Mouse (Mus musculus) olfactory bulb, adult 2 months (tissue): ENCODE data around the gene Atp2b1. TPM values are rescaled to one million over a fixed set of nuclear protein-coding genes. Genes with fewer than 3 reads are reported as not detected.

Source experiments
- H3K27ac ChIP-seq: fragments of 200-500 bp; 2 replicates; pipeline ENCODE4 v1.5.1; 2012; ENCODE audit warnings: low read depth, low read length; ENCODE audit not compliant: insufficient read depth
- H3K4me1 ChIP-seq: fragments of 200-500 bp; 2 replicates; pipeline ENCODE4 v1.6.1; 2012; ENCODE audit warnings: low read length; ENCODE audit not compliant: control insufficient read depth, insufficient read depth
- H3K4me3 ChIP-seq: fragments of 200-500 bp; 2 replicates; pipeline ENCODE4 v1.5.1; 2012; ENCODE audit warnings: mild to moderate bottlenecking, low read depth, low read length, moderate library complexity; ENCODE audit not compliant: insufficient read depth
- CTCF ChIP-seq: fragments of 200-500 bp; IDR thresholded peaks from 2 replicates; pipeline ENCODE4 v1.5.1; 2012; ENCODE audit warnings: low read depth, mild to moderate bottlenecking, low read length, moderate library complexity; ENCODE audit not compliant: insufficient read depth
- POLR2A ChIP-seq: fragments of 200-500 bp; IDR thresholded peaks from 2 replicates; pipeline ENCODE4 v1.6.1; 2012; ENCODE audit warnings: mild to moderate bottlenecking, low read depth, low read length, moderate library complexity; ENCODE audit not compliant: insufficient read depth
- WGBS: fragments of 180-500 bp; shearing (Covaris S2); methylation state at CpG from one replicate; pipeline ENCODE4 v1.1.7; 2018; 5-methylcytosine and 5-hydroxymethylcytosine counted together
- polyA plus RNA-seq: library from polyadenylated mRNA; stranded (reverse); fragments of >200 nt; gene quantifications from 2 replicates; pipeline ENCODE4 v1.2.4, GENCODE M21; 2012; ENCODE audit warnings: low replicate concordance; ENCODE audit not compliant: missing spikeins, insufficient read depth, insufficient read length

Atp2b1 gene
- polyA plus RNA-seq, 1 experiment = 685 TPM

GRCm38 (mm10) chr10:98882587-98882986 is 31.6 kb upstream of the Atp2b1 start:
- WGBS = 72% methylated on average over 5 of the region's 5 CpGs
- TF ChIP-seq POLR2A (no peak), CTCF (no peak)
- H3K4me1 ChIP-seq = no peaks in the 10 kb centered on the region

GRCm38 (mm10) chr10:98884445-98884844 is 29.8 kb upstream of the Atp2b1 start:
- Histone ChIP-seq H3K4me3 (no peak overlapping the region), H3K4me1 (no peaks in the 10 kb centered on the region), H3K27ac (no peak overlapping the region)
- no peak for TF ChIP-seq POLR2A
- no peak for TF ChIP-seq CTCF
- 94% methylated on average over 2 of the region's 2 CpGs for WGBS

More at GRCm38 (mm10) chr10:98882587-98882986, 31.6 kb upstream of the Atp2b1 start:
- H3K4me3 ChIP-seq = no peak overlapping the region
- H3K27ac ChIP-seq = no peak overlapping the region

- no peak overlapping the region for H3K4me3 ChIP-seq
- no peaks in the 10 kb centered on the region for H3K4me1 ChIP-seq
- no peak for TF ChIP-seq CTCF
- TF ChIP-seq POLR2A = no peak
- no peak overlapping the region for H3K27ac ChIP-seq
- WGBS = 96% methylated on average over 3 of the region's 3 CpGs
Measured at GRCm38 (mm10) chr10:98886770-98887271, 27.4 kb upstream of the Atp2b1 start.

GRCm38 (mm10) chr10:98891361-98891760 is 22.8 kb upstream of the Atp2b1 start:
- no peak overlapping the region for H3K4me3 ChIP-seq
- H3K27ac ChIP-seq = no peak overlapping the region
- TF ChIP-seq POLR2A = no peak
- no peak for TF ChIP-seq CTCF
- H3K4me1 ChIP-seq = no peaks in the 10 kb centered on the region
- 97% methylated on average over 4 of the region's 4 CpGs for WGBS

- TF ChIP-seq POLR2A = no peak
- TF ChIP-seq CTCF = no peak
- H3K27ac ChIP-seq = no peak overlapping the region
- no peak overlapping the region for H3K4me3 ChIP-seq
- WGBS = 86% methylated on average over 8 of the region's 8 CpGs
- peaks cover 2% of the 10 kb centered on the region; the same call in 1 of the 2 replicates for H3K4me1 ChIP-seq
Measured at GRCm38 (mm10) chr10:98897507-98897906, 16.7 kb upstream of the Atp2b1 start.

- no peak for TF ChIP-seq POLR2A
- no peak for TF ChIP-seq CTCF
- 74% methylated on average over 4 of the region's 4 CpGs for WGBS
- H3K4me1 ChIP-seq = peaks cover 2% of the 10 kb centered on the region; the same call in 1 of the 2 replicates
- H3K27ac ChIP-seq = no peak overlapping the region
- no peak overlapping the region for H3K4me3 ChIP-seq
Measured at GRCm38 (mm10) chr10:98897913-98898748, 16.1 kb upstream of the Atp2b1 start.

DNA sequence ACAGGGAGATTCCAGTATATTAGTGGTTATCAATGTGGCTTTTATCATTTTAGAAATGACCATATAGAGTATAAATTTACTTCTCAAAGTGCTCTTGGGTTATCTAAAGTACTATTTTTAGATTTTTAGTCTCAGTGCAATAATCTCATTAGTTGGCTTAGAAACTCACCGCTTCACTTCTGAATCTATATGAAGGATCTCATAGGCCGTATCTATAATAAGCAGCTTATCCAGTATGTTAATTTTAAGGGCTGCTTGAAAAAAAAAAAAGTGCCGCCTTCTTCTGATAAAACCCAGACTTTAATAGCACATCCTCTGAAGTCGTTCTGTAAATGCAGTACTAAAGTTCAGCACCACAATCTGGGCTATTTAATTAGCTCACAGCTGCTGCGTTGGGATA is 12.7 kb upstream of the Atp2b1 start:
- 41% methylated on average over 5 of the region's 5 CpGs for WGBS
- H3K27ac ChIP-seq = no peak overlapping the region
- peaks cover 2% of the 10 kb centered on the region; the same call in 1 of the 2 replicates for H3K4me1 ChIP-seq
- no peak overlapping the region for H3K4me3 ChIP-seq
- no peak for TF ChIP-seq CTCF
- no peak for TF ChIP-seq POLR2A

DNA sequence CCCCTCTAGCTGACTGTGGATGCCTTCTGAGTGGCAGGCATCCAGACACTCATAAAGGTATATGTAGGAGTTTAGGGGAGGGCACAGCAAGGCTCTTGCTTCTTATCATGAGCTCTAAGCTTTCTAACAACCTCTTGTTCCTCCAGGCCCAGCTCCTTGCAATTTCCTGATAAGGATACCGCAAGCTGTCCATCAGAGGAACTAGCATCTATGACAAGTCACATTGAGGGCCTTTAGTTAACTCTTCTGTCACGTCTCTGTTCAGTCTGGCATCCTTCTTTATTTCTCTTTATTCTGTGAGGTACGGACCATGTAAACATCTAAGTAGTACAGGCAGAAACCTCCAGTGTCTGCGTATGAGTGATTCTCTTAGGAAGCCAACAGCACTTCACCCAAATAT is 8.2 kb upstream of the Atp2b1 start:
- Histone ChIP-seq H3K4me3 (no peak overlapping the region), H3K4me1 (peaks cover 2% of the 10 kb centered on the region; the same call in 1 of the 2 replicates), H3K27ac (no peak overlapping the region)
- no peak for TF ChIP-seq POLR2A
- no peak for TF ChIP-seq CTCF
- 92% methylated on average over 4 of the region's 4 CpGs for WGBS

GRCm38 (mm10) chr10:98906941-98907549 is 7.2 kb upstream of the Atp2b1 start:
- peaks cover under 1% of the 10 kb centered on the region; the same call in 1 of the 2 replicates for H3K4me1 ChIP-seq
- no peak for TF ChIP-seq POLR2A
- TF ChIP-seq CTCF = no peak
- H3K27ac ChIP-seq = no peak overlapping the region
- no peak overlapping the region for H3K4me3 ChIP-seq
- 68% methylated on average over 5 of the region's 5 CpGs for WGBS
